Mouse (Mus musculus): Measurements from ENCODE around the gene H2-Q2.
"Not testable (repeated sequence)": the region's sequence is repeated elsewhere in the genome, so short reads cannot be mapped to it uniquely, and the experiment has no call there.

H2-Q2 gene

GRCm38 (mm10) chr17:35342071-35342671, at the start of gene H2-Q2:
H2-Q2 (plus strand) TSS chr17:35342242.
- in situ Hi-C loops (cut with MboI) = no loop called here

GRCm38 (mm10) chr17:35295796-35296195, 46.2 kb upstream of the H2-Q2 start:
- in situ Hi-C loops (cut with MboI) = not testable (repeated sequence)

- in situ Hi-C loops (cut with MboI) = not testable (repeated sequence)
These were observed 41.6 kb upstream of the H2-Q2 start for GRCm38 (mm10) chr17:35300261-35300945.

GRCm38 (mm10) chr17:35301645-35302258, 40.3 kb upstream of the H2-Q2 start:
- in situ Hi-C loops (cut with MboI) = no loop called here

GRCm38 (mm10) chr17:35303271-35303670, 38.8 kb upstream of the H2-Q2 start:
- in situ Hi-C loops (cut with MboI) = no loop called here

- in situ Hi-C loops (cut with MboI) = no loop called here
These were observed 38.2 kb upstream of the H2-Q2 start for GRCm38 (mm10) chr17:35303756-35304350.

- in situ Hi-C loops (cut with MboI) = no loop called here
These were observed 37.6 kb upstream of the H2-Q2 start for GRCm38 (mm10) chr17:35304478-35304877.

GRCm38 (mm10) chr17:35304921-35305320, 37.1 kb upstream of the H2-Q2 start:
- in situ Hi-C loops (cut with MboI) = not testable (repeated sequence)

- in situ Hi-C loops (cut with MboI) = no loop called here
These were observed 23.4 kb upstream of the H2-Q2 start for GRCm38 (mm10) chr17:35318671-35319070.

- in situ Hi-C loops (cut with MboI) = no loop called here
These were observed 21.5 kb upstream of the H2-Q2 start, which contains the start of gene H2-Q1 for GRCm38 (mm10) chr17:35320327-35321081. H2-Q1 (plus strand) TSS chr17:35320405.

- in situ Hi-C loops (cut with MboI) = not testable (repeated sequence)
These were observed 16.9 kb upstream of the H2-Q2 start for GRCm38 (mm10) chr17:35325124-35325523.

GRCm38 (mm10) chr17:35326000-35326399, 16.0 kb upstream of the H2-Q2 start:
- in situ Hi-C loops (cut with MboI) = not testable (repeated sequence)

- in situ Hi-C loops (cut with MboI) = not testable (repeated sequence)
These were observed 12.3 kb upstream of the H2-Q2 start for GRCm38 (mm10) chr17:35329714-35330113.

- in situ Hi-C loops (cut with MboI) = not testable (repeated sequence)
These were observed 10.5 kb upstream of the H2-Q2 start for GRCm38 (mm10) chr17:35331546-35331945.

- in situ Hi-C loops (cut with MboI) = no loop called here
These were observed 852 bp downstream of the H2-Q2 start for GRCm38 (mm10) chr17:35342711-35343476.

GRCm38 (mm10) chr17:35347659-35348058, 5.6 kb downstream of the H2-Q2 start:
- in situ Hi-C loops (cut with MboI) = not testable (repeated sequence)

- in situ Hi-C loops (cut with MboI) = not testable (repeated sequence)
These were observed 11.2 kb downstream of the H2-Q2 start for GRCm38 (mm10) chr17:35353275-35353674.

- in situ Hi-C loops (cut with MboI) = no loop called here
These were observed 12.0 kb downstream of the H2-Q2 start for GRCm38 (mm10) chr17:35354071-35354470.

- in situ Hi-C loops (cut with MboI) = no loop called here
These were observed 15.0 kb downstream of the H2-Q2 start for GRCm38 (mm10) chr17:35357086-35357485.

GRCm38 (mm10) chr17:35358763-35359469, 16.9 kb downstream of the H2-Q2 start:
- in situ Hi-C loops (cut with MboI) = no loop called here
